In genomic region chr8:94714556-94714955, GRCm38 (mm10) we compare ENCODE assay signal across 15 mouse cellular contexts. TPM values are rescaled to one million over a fixed set of nuclear protein-coding genes. Genes with fewer than 3 reads are reported as not detected.
"Had no signal": no experiment of that assay in that cellular context is flagged by ENCODE, and none has a peak within 500 bp of the region (broad histone marks: within the 10 kb centered on the region; RNA-seq: fewer than 3 reads in every experiment).

No protein-coding gene starts in this region.

- H3K27ac ChIP-seq: left cerebral cortex, adult 2 months; limb, embryonic 15.5 days; liver, embryonic 12.5 days; midbrain, embryonic 10.5 days; neural tube, embryonic 12.5 days; stomach, postnatal 0 days had no signal

- H3K4me3 ChIP-seq: left cerebral cortex, adult 2 months; limb, embryonic 15.5 days; liver, embryonic 12.5 days; midbrain, embryonic 10.5 days; neural tube, embryonic 12.5 days had no signal

- DNase-seq: kidney, postnatal 25 days; lung, embryonic 14.5 days; lung, postnatal 10 days; lung, postnatal 4 days had no signal

RNA-seq across cellular contexts. Expression of gene Pllp, which starts 18.5 kb away (rescaled TPM):
- total RNA-seq: megakaryocyte, adult 5-6 weeks had no signal

RNA-seq across cellular contexts. Expression of gene Ccl22, which starts 30.8 kb away (rescaled TPM):
- total RNA-seq: layer of hippocampus, postnatal 25 days; left cerebral cortex, postnatal 14 days; megakaryocyte, adult 5-6 weeks; midbrain, postnatal 0 days; neutrophil, adult 5-6 weeks had no signal

RNA-seq across cellular contexts. Expression of gene Cx3cl1, which starts 57.3 kb away (rescaled TPM):
- total RNA-seq: neutrophil, adult 5-6 weeks had no signal
